Mouse (Mus musculus) myocyte (in vitro differentiated cells): ENCODE results near the gene Rpp14.

Experiments used
- E2F4 ChIP-seq: IDR thresholded peaks from one replicate; pipeline ENCODE4 v1.6.1; 2011; ENCODE audit warnings: mild to moderate bottlenecking, control low read depth, moderate library complexity; ENCODE audit not compliant: insufficient read depth
- POLR2A ChIP-seq: IDR thresholded peaks from one replicate; pipeline ENCODE4 v1.6.1; 2011; ENCODE audit warnings: low read depth, mild to moderate bottlenecking, control low read depth, moderate library complexity; ENCODE audit not compliant: insufficient read length
- POLR2AphosphoS2 ChIP-seq: IDR thresholded peaks from one replicate; pipeline ENCODE4 v1.6.1; 2011; ENCODE audit warnings: low read depth, control low read depth; ENCODE audit not compliant: insufficient read length
- REST ChIP-seq: IDR thresholded peaks from one replicate; pipeline ENCODE4 v1.6.1; 2011; ENCODE audit warnings: mild to moderate bottlenecking, control low read depth, moderate library complexity; ENCODE audit not compliant: insufficient read depth, insufficient read length
- TCF12 ChIP-seq: IDR thresholded peaks from one replicate; pipeline ENCODE4 v1.6.1; 2011; ENCODE audit warnings: mild to moderate bottlenecking, control low read depth; ENCODE audit not compliant: poor library complexity, insufficient read depth, severe bottlenecking
- TCF3 ChIP-seq: IDR thresholded peaks from one replicate; pipeline ENCODE4 v1.6.1; 2011; ENCODE audit warnings: low read depth, control low read depth; ENCODE audit not compliant: insufficient read length
- USF1 ChIP-seq: IDR thresholded peaks from one replicate; pipeline ENCODE4 v1.6.1; 2011; ENCODE audit warnings: low read depth, mild to moderate bottlenecking, control low read depth, moderate library complexity

DNA sequence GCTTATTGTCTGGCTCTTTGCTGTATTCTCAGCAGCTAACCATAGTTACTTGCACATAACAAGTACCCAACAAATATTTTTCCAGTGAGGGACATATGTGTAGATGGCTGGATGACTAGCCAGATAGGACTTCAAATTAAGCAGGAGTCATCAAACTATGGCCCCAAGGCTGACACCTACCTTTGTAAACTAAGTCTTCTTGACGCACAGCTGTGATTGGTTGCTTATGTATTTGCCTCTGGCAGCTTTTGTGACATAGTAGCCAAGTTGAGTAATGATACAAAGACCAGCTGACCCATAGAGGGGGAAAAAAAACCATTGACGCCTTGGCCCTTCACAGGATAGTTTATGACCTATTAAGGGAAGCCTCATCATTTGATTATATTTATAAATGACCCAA, 38.0 kb upstream of the Rpp14 start:
- no peak for TF ChIP-seq POLR2AphosphoS2
- TF ChIP-seq POLR2A = no peak
- TF ChIP-seq E2F4 = no peak
- no peak for TF ChIP-seq REST
- TF ChIP-seq TCF3 = no peak
- no peak for TF ChIP-seq TCF12
- no peak for TF ChIP-seq USF1
